Mouse (Mus musculus) CD4-positive, CD25-positive, alpha-beta regulatory T cell, adult 2 months (primary cell): ENCODE measurements around the gene Dab1.

Source experiments
- DNase-seq: peaks from one replicate; pipeline ENCODE4 v3.0.0-alpha.2; 2012; ENCODE audit warnings: low read depth, low spot score

The Dab1 gene

DNA sequence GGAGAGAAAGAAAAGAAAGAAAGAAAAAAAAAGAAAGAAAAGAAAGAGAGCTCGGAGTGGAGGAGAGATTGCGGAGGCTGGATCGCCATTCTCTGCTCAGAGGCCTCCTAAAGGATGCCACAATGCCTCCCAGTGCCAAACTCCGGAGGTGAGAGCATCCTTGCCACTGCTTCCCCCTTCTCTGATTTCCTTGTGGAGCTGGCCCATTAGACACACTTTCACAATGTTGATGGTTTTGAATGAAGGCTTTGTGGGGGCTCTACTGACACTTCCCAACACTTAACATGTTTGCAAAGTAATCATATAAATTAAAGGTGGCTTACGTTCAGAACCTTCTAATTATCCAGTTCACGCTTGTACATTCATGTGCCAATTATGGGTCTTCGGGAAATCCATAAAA is 749.9 kb downstream of the Dab1 start:
- DNase-seq, result no peak

DNA sequence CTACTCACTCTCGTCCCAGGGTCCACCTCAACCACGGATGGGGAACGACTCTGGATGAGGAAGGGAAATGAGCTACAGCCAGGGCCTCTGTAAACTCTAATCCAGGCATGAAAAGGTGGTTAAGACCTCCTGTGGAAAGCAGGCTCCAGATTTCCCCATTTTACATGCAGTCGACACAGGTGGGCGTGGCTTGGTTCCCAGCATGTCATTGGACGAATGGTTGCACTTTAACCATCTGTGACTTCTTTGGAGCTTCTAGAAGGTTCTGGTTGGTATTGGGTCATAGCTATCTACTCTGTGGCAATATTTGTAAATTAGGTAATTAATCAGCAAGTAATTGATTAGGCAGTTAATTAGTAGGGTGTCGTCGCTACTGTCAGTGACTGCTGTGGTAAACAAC is 752.0 kb downstream of the Dab1 start:
- DNase-seq, result no peak

DNA sequence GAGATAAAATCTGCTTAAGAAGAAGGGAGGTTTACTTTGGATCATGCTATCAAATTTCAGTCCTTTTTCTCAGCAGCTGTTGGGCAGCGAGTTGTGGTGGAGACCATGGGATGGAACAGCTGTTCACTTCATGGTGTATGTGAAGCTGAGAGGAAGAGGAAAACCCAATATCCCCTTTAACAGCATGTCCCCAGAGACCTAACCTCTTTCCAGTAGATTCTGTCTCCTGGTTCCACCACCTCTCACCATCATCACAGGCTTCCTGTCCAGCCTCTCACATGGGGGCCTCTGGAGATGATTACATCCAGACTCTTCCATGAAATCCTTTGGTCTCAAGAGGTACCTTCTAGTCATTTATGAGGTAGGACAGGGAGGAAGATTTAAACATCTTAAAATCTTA is 755.0 kb downstream of the Dab1 start:
- no peak for DNase-seq

DNA sequence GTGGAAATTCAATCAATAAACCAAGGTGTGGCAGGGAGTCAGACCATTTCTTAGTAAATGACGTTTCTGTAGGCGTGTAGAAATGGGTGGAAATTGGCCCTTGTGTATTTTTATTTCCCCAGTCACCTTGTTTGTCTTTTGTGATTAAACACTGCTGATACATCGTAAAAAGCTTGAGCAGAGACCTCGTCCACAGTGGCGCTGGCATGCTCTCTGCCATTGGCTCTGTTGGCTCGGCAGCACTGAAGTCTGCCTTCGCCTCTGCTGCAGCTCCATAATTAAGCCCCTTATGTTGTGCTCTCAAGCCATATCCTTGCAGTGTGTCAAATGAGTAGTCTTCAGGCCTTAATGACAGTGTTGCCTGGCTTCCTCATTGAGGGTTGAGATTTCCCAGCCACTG is 765.5 kb downstream of the Dab1 start:
- no peak for DNase-seq

DNA sequence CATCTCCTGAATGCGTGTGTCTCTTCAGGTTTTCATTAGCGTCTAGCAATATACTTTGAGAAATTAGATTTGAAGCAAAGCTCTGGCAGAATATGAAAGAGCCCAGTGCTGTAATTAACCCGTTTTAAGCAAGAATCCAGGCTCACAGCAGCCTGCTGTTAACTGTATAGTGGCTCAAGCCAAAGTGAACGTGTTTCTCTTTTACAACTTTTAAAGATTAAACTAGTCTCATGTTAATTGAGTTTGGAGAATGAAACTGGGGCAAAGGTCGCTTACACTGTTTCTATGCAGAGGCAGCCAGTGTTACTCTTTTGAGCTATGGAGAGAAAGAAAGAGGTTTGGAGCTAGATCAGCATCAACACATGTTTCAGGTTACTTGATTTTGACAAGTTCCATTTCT is 766.1 kb downstream of the Dab1 start:
- DNase-seq, result no peak

DNA sequence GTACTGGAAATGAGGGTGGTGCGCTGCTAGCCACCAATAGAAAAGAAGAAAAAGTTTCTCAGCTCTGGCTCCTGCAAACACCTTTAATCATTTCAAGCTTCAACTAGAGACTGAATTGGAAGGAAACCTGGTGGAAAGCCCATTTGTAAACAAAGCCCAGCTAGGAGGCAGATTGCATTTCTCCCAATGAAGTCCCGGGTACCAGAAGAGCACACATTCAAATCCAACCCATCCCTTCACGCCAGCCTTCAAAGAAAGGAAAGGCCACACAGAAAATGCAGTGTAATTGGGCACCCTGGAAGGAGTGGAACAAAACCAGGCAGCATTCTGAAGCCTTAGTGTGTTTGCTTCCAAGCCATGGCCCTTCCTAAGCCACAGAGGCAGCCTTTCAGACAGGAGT is 776.4 kb downstream of the Dab1 start:
- DNase-seq, result no peak

DNA sequence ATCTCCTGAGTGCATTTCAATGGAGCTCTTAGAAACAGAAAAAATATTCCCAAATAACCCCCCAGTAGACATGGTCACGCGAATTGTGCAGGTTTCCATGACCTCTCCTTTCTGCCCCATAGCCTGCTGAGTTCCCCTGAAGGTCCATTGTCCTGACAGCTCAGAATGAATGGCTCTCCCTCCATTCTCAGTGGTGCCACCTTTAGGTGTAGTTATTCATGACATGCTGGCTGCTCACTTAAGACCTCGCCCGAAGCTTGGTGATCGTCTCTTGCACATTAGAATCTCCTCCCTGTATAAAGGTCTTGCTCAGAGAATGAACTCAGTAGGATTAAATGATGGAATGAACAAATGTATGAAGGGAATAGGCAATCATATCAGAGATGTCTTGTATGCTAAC is 776.9 kb downstream of the Dab1 start:
- no peak for DNase-seq

DNA sequence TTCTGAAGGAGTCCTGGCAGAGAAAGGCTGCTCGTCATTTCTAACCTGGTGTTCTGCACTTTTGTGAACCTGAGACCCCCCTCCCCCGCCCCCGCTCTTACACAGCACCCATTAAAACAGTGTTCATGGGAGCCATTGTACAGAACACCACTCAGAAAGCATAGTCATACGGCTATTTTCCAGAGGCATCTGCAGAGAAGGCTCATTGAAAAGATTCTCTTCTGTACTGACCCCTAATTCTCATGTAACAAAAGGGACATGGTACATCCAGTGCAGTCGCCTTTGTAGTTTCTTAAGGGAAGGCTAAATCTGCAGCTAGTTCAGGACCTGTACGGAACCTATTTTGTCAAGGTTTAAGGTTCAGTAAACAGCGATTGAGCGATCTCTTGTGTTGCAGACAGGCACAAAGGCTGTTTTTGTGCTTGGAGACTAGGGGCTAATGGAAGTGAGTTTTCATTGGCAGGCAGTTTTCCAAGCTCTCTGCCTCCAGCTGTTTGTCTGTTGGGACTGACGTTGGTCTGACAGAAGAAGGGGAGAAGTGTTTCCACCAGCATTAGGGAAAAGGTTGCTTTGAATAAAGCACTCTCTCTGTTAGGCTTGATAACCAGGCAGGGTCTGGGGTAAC is 780.1 kb downstream of the Dab1 start:
- DNase-seq, result no peak

DNA sequence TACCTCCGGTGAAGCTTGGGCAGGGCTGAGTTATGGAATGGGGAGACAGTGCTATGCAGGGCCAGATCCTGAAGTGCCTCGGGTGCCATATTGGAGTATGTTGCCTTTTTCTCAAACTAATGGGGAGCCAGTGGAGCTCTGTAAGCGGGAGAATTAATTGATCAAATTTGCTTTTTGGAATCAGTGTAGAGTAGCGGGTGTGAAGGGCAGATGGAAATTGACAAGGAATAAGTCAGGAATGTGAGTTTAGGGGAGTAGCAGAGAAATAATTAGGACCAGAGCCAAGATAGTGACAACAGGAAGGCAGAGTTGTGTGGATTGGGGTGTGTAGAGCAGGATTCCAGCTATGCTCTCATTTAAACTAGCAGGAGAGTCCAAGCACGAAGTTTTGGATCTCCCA is 784.9 kb downstream of the Dab1 start:
- DNase-seq, result no peak

DNA sequence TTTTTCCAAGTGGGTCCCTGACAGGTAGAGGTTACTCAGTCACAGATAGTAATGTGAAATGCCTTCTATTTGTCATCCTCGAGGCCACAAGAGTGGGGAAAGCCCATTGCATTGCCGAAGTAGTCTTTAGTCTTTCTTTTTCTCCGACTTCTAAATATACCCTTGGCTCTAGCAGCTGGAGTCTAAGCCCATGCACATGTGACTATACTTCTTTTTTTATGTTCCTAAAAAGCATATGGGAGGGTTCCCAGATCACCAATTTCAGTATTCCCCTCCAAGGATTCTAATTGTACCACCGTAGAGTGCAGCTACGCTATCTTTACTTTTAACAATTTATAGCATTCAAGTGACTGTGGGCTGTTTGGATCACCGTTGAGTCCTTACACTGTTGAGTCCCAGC is 791.8 kb downstream of the Dab1 start:
- no peak for DNase-seq

DNA sequence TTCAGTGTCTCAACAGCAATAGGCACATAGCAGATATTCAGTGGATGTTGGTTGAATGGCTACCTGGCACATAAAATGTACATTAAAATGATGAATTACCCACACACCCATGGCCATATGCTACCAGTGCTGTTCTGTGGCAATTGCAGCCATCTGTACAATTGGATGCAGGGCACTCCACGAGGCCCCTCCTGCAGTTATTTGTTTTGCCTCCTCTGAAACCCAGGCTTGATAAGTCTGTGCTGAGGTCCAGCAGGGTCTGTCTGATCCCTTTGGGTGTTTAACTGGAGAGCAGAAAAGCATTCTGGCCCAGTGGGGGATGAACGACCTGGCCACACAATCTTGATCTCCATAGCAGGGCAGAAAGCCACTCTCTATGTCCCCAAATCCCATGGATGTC is 796.3 kb downstream of the Dab1 start:
- no peak for DNase-seq

DNA sequence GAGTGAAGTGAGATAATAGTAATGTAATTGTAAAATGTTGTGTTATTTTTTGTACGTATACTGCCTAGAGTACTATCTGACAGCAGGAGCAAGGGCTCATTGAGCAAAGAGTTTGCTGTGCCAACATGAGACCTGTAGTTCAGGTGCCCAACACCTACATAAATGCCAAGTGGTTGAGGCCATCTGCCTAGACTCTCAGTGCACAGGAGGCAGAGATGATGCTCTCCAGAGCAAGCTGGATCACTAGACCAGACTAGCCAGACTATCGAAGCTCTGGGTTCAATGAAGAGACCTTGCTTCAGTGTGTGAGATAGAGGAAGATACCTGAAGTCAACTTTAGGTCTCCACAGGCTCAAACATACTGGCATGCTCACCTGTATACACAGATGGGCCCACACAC is 799.2 kb downstream of the Dab1 start:
- no peak for DNase-seq

DNA sequence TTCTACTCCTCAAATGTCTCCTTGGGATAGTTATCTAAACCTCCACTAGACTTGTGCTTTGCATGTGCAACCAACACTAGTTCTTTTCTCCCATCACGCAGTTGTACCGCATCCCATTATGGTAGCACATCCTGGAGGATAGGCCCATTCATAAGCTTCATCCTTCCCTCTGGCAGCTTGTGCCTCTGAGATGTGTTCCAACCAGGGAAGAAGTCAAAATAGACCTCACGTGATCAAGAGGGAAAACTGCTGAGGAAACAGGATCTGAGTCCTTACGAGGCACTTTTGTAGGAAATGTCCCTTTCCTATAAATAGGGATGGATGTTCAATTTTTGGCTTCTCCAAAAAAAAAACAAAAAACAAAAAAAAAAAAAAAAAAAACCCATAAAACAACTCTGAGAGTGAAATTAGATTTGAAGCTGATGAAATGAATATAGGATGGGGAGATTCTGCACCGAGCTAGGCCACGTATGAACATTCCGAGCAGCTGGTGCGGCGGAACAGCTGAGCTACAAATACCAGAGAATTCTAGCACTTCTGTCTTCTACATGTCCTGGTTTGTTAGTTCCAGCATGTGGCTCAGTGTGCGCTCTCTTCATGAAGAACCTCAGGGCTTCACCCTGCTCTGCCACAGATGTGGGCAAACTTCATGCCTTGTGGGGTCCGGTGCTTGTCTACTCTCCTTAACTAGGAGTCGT is 802.0 kb downstream of the Dab1 start:
- DNase-seq, result no peak

DNA sequence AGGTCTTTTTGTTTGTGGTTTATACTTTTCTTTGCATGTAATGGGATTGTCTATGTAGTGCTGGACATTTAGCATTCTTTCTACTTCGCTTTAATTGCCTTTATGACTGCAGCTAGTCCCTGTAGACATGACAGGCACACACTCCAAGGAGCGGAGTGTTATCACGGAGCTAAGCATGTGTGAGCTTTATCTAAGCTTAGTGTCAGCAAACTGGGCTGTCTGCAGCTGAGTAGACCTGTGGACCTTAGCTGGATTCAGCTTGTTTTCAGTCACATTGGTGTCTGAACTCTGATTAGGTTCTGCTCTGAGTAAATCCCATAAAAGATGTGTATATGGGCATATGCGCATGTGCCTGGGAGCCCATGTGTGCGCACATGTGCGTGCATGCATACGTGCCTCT is 810.0 kb downstream of the Dab1 start:
- no peak for DNase-seq

DNA sequence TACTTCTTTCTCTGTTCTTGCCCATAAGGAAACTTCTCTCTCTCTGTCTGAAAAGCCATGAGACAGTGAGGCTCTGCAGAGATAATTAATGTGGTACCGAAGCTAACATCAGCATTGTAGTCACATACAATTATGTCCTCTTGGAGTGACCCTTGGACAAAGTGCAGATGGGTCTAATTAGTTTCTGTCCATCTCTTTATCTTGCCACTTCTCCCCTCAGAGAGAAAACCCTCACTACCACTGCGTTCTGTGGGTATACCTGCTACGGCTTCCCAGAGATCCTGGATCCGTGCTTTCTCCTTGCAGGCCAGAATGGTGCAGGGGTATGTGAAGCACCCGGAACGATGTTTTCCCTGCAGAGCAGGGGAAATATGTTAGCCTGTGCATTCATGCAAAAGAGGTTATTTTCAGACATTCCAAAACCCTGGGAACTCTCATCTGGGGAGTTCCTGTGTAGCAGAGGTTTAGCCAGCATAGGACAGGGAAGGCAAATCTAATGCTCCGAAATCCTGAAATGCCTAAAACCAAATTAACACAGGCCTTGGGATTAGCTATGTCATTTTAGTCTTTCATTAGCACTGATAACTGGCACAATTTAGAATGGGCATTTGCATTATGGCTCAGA is 812.2 kb downstream of the Dab1 start:
- DNase-seq, result no peak

DNA sequence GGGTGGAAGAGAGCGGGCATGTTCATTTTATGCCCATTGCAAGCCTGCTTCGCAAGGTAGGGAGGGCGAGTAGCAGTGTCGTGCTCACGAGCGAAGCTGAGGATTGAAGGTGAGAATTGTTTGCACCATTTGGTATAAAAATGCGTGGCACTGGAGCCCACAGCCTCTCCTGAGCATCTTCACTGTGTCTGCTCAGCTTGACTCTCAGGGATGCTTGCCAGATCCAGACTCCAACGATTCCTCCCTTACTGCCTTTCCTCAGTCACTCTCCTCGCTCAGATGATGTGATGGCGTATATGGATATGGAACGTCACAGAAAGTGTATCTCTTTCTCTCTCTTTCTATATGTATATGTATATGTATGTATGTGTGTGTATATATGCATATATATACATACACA is 813.0 kb downstream of the Dab1 start:
- no peak for DNase-seq

DNA sequence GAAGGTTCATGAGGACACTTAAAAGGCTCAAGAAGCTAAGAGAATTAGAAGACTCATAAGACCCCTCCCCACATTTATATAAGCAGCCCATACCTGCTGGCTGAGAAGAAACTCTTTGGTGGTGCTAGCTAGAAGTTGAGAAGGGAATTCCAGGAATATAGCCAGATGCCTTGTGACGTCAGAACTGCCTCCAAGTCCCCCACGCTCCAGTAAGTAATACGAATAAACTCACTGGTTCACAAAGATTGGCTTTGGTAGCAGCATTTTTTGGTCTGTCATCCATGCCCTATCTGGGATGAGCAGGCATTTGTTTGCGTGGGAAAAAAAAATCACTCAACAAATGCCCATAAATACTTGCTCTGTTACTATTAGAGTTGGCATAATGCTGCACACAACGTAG is 816.6 kb downstream of the Dab1 start:
- DNase-seq, result no peak

DNA sequence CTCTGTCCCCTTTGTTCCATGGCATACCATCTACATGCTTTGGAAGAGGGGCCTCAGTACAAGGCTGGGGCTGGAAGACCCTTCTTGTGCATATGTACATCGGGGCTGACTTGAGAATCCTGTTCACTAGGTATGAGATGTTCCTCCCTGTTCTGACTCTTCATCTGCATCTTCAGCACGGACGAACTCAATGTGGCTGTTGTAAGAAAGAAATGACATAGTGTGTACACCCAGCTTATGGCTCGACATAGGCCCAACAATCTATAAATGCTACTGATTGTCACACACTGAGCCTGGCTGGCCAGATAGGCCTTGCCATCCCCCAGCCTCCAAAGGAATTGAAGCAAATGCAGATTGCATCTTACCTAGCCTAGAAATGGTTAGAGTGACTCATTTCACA is 817.3 kb downstream of the Dab1 start:
- DNase-seq, result no peak

DNA sequence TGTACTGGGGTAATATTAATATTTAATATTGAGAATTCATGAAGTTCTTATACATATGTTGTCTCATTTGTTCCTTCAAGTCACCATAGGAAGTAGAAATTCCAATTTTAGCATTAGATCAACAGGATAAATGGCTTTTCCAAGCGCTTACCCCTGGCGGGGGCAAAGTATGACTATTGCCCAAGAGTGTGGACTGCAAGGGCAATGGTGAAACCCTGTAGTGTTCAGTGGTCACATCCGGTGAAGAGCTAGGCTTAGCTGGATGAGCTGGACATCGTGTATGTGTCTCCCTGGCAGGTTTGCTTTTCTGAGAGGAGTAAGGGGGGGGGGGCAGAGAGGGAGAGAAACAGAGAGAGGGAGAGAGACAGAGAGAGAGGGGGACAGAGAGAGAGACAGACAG is 819.6 kb downstream of the Dab1 start:
- DNase-seq, result no peak

DNA sequence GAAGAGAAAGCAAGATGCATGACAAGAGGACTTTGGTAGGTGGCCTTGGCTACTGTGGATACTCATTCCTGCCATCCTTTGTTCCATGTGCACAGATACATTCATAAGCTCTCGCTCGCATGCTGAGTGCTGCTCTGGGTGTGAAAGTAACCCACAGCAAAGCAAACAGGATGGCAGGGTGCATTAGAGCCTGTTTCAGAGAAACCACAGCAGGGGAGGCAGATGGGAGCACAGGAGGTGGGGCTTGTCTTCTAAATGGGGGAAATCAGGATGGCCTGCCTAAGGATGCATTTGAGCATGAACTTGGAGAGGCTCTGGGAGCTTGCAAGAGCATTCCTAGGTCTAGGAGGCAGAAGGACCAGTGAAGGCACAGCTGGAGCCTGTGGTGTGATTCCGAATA is 820.5 kb downstream of the Dab1 start:
- no peak for DNase-seq

DNA sequence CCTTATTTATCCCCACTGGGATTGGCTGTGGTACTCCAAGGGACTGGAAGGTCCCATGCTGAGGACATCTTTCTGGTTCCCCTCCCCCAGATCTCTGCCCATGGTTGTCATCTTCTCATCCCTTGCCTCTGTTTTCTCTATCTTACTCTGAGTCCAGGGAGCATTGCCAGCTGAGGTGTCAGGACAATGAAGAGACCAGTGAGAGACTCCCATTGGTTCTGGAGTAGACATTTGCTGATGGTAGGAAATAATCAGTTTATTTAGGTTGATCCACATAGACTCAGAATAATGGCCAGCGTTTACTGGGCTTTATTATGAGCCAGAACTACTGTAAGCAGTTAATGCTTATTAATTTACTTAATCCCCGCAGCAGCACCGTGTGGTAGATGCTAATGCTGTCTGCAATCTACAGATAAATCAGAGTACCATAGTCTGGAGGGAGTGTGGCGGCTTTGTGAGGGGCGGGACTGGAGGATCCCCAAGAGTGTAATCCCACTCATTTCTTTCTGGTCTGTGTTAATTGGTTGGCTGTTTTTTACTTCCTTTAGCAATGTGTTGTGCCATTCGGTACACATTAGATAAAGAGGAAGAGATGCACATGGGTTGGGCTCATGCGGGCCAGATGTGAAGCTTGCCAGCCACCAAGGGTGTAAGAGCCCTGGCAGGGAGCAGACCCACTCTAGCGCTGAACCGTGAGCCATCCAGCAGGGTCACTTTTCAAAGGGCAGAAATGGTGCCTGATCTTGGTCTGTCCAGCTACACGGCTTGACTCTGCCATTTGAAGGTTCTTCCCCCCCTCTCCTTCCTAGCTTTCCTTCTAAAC is 824.0 kb downstream of the Dab1 start:
- DNase-seq, result no peak

DNA sequence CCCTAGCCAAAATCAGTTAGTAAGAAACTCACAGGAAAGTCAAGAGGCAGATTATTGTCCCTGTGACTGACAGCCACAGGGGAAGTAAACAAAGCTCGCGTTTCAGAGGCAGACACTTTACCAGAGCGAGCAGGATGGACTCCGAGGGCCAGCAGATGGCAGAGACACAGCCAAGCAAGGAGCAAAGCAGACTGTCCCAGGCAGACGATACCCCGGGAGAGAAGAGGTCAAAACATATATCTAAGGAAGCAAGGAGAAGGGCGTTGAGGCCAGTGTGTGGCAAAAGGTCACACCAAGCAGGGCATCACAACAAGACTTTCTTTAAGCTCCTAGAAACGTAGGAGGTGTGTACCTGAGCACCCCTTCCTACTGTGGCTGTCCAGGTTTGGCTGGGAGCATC is 824.6 kb downstream of the Dab1 start:
- no peak for DNase-seq

DNA sequence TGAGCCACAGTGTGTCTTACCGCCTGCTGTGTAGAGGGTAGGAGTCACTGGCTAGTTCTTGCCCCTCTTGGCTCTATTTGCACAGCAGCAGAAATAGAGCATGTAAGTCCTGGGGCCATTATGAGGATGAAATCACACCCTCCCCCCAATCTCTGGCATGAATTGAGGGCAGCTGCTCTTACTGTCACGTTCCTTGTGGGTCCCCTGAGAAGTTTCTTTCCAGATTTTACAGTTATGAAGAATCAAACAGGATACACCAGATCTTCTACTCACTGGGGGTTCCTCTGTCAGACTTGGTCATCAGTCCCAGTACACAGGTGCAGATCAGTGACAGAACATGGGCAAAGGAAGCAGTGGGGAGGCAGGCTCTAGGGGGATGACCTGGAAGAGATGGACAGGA is 825.8 kb downstream of the Dab1 start:
- DNase-seq, result no peak
